ENCODE assay signal across 26 mouse cellular contexts in genomic region chr5:30901860-30902259, GRCm38 (mm10). TPM values are rescaled to one million over a fixed set of nuclear protein-coding genes. Genes with fewer than 3 reads are reported as not detected.
DNase-seq lines count a peak whose midpoint lies in the region; ATAC-seq and TF ChIP-seq lines count a peak whose summit lies in the region.
"Had no signal": no experiment of that assay in that cellular context is flagged by ENCODE, and none has a peak within 500 bp of the region (broad histone marks: within the 10 kb centered on the region; RNA-seq: fewer than 3 reads in every experiment).

No protein-coding gene starts in this region.

- no peaks in the 10 kb centered on the region for H3K9me3 ChIP-seq in MEL (replicated peaks; ENCODE audit: insufficient read depth, low read length)
- no peaks in the 10 kb centered on the region for H3K9me3 ChIP-seq in midbrain, embryonic 14.5 days (ENCODE audit: control insufficient read depth, low read length)
- H3K9me3 ChIP-seq: embryonic facial prominence, embryonic 13.5 days; heart, embryonic 10.5 days; heart, embryonic 15.5 days; intestine, embryonic 15.5 days; limb, embryonic 13.5 days; liver, embryonic 13.5 days; midbrain, embryonic 15.5 days; neural tube, embryonic 12.5 days had no signal

- ATAC-seq in monocyte, adult 5-6 weeks (replicated peaks; ENCODE audit: insufficient number of reproducible peaks, low FRiP score, low TSS enrichment, poor library complexity, severe bottlenecking) = no peak
- no peak for ATAC-seq in midbrain, embryonic 14.5 days (ENCODE audit: low FRiP score, low TSS enrichment)
- ATAC-seq: forebrain, embryonic 16.5 days; hindbrain, postnatal 0 days; intestine, embryonic 15.5 days; lung, postnatal 0 days; midbrain, embryonic 15.5 days had no signal

- no peaks in the 10 kb centered on the region; the same call in 1 of the 2 replicates for H3K36me3 ChIP-seq in kidney, adult 2 months (ENCODE audit: control insufficient read depth, insufficient read depth, low read length)
- H3K36me3 ChIP-seq in MEL (ENCODE audit: control insufficient read depth in 1 of 2, insufficient read depth in 2 of 2, low read length in 2 of 2) = peaks cover 11 to 13% of the 10 kb centered on the region in 2 experiments
- H3K36me3 ChIP-seq in midbrain, embryonic 14.5 days (ENCODE audit: control insufficient read depth, insufficient read depth, low read length) = peaks cover 76% of the 10 kb centered on the region

- TF ChIP-seq POLR2A in kidney, adult 2 months (IDR thresholded peaks at IDR 0.05; ENCODE audit: low read depth, low read length) = no peak
- TF ChIP-seq POLR2A in MEL (IDR thresholded peaks at IDR 0.05; ENCODE audit: control insufficient read depth in 1 of 2, insufficient read depth in 1 of 2, low read depth in 1 of 2, low read length in 2 of 2, poor library complexity in 1 of 2) = no peak
- no peak for TF ChIP-seq POLR2A in embryonic fibroblast, embryonic 13.5 days (IDR thresholded peaks at IDR 0.05; ENCODE audit: low read depth, low read length)

- H3K4me3 ChIP-seq in kidney, adult 2 months (ENCODE audit: insufficient read depth, low read depth, low read length) = no peak overlapping the region
- H3K4me3 ChIP-seq in MEL (ENCODE audit: control insufficient read depth in 1 of 2, insufficient read depth in 1 of 2, low read depth in 2 of 2, low read length in 2 of 2) = no peak overlapping the region
- H3K4me3 ChIP-seq in embryonic fibroblast, embryonic 13.5 days (ENCODE audit: insufficient read depth, low read length) = no peak overlapping the region
- H3K4me3 ChIP-seq in midbrain, embryonic 14.5 days (replicated peaks; ENCODE audit: low read depth, low read length) = no peak overlapping the region
- H3K4me3 ChIP-seq: embryonic facial prominence, embryonic 13.5 days; erythroblast, embryonic 14.5 days; heart, embryonic 10.5 days; heart, embryonic 15.5 days; intestine, embryonic 15.5 days; limb, embryonic 13.5 days; liver, embryonic 13.5 days; midbrain, embryonic 15.5 days; neural tube, embryonic 12.5 days had no signal

- H3K27ac ChIP-seq in kidney, adult 2 months (ENCODE audit: insufficient read depth, low read depth, low read length) = no peak overlapping the region
- H3K27ac ChIP-seq in MEL (ENCODE audit: control insufficient read depth, low read depth, low read length) = no peak overlapping the region
- peak overlapping the region; percentile 49; the same call in 1 of the 2 replicates for H3K27ac ChIP-seq in embryonic fibroblast, embryonic 13.5 days (ENCODE audit: insufficient read depth, low read length)
- H3K27ac ChIP-seq in midbrain, embryonic 14.5 days (replicated peaks; ENCODE audit: low read depth, low read length) = no peak overlapping the region
- H3K27ac ChIP-seq: embryonic facial prominence, embryonic 13.5 days; heart, embryonic 10.5 days; heart, embryonic 15.5 days; hindbrain, postnatal 0 days; intestine, embryonic 15.5 days; limb, embryonic 13.5 days; liver, embryonic 13.5 days; midbrain, embryonic 15.5 days; neural tube, embryonic 12.5 days had no signal

- no peak for TF ChIP-seq EP300 in MEL (IDR thresholded peaks at IDR 0.05; ENCODE audit: low read depth in 1 of 2, low read length in 2 of 2)

- no peak overlapping the region for H3K4me2 ChIP-seq in midbrain, embryonic 14.5 days (ENCODE audit: low read length)
- H3K4me2 ChIP-seq: embryonic facial prominence, embryonic 13.5 days; heart, embryonic 15.5 days; intestine, embryonic 15.5 days; limb, embryonic 13.5 days; liver, embryonic 13.5 days; midbrain, embryonic 15.5 days; neural tube, embryonic 12.5 days had no signal

- H3K9ac ChIP-seq in MEL (ENCODE audit: control insufficient read depth, low read depth, low read length, poor library complexity, severe bottlenecking) = no peak overlapping the region
- no peak overlapping the region for H3K9ac ChIP-seq in midbrain, embryonic 14.5 days (replicated peaks; ENCODE audit: low read length)
- H3K9ac ChIP-seq: embryonic facial prominence, embryonic 13.5 days; heart, embryonic 15.5 days; intestine, embryonic 15.5 days; limb, embryonic 13.5 days; liver, embryonic 13.5 days; midbrain, embryonic 15.5 days; neural tube, embryonic 12.5 days had no signal

- TF ChIP-seq RAD21 in MEL (IDR thresholded peaks at IDR 0.05; ENCODE audit: low read depth, low read length) = no peak

- WGBS in kidney, adult 2 months = 73% methylated on average over 5 of the region's 5 CpGs
- WGBS in midbrain, embryonic 14.5 days = 90% methylated on average over 5 of the region's 5 CpGs

- no peaks in the 10 kb centered on the region for H3K27me3 ChIP-seq in kidney, adult 2 months (replicated peaks; ENCODE audit: control insufficient read depth, insufficient read depth, low read length)
- no peaks in the 10 kb centered on the region for H3K27me3 ChIP-seq in MEL (ENCODE audit: control insufficient read depth in 1 of 2, insufficient read depth in 2 of 2, low read length in 2 of 2)
- H3K27me3 ChIP-seq in midbrain, embryonic 14.5 days (ENCODE audit: control insufficient read depth, insufficient read depth, low read length) = no peaks in the 10 kb centered on the region
- H3K27me3 ChIP-seq: embryonic facial prominence, embryonic 13.5 days; heart, embryonic 15.5 days; intestine, embryonic 15.5 days; limb, embryonic 13.5 days; liver, embryonic 13.5 days; midbrain, embryonic 15.5 days; neural tube, embryonic 12.5 days had no signal

- H3K79me2 ChIP-seq in MEL (ENCODE audit: control insufficient read depth, insufficient read depth, low read length, poor library complexity) = peaks cover 12% of the 10 kb centered on the region

- no peak for TF ChIP-seq CTCF in kidney, adult 2 months (conservative IDR thresholded peaks at IDR 0.05; ENCODE audit: insufficient read depth, insufficient read length, low read depth, low read length)
- no peak for TF ChIP-seq CTCF in MEL (IDR thresholded peaks at IDR 0.05 in 2 of 3, conservative IDR thresholded peaks at IDR 0.05 in 1 of 3; ENCODE audit: control insufficient read depth in 1 of 3, insufficient read depth in 1 of 3, low read depth in 2 of 3, low read length in 3 of 3, poor library complexity in 1 of 3, severe bottlenecking in 1 of 3)
- no peak for TF ChIP-seq CTCF in embryonic fibroblast, embryonic 13.5 days (IDR thresholded peaks at IDR 0.05; ENCODE audit: borderline replicate concordance, insufficient read depth, low read length)

- peak; percentile 64 for DNase-seq in kidney, adult 2 months
- no peak for DNase-seq in kidney, adult 18-20 months
- DNase-seq in 3T3-L1 (ENCODE audit: low read depth, low spot score) (peak; percentile 99), MEL (ENCODE audit: low read depth, low spot score) (no peak)
- DNase-seq in midbrain, embryonic 14.5 days = no peak
- no peak for DNase-seq in layer of hippocampus, adult 18-20 months (ENCODE audit: low spot score in 2 of 2)
- DNase-seq: adrenal gland, postnatal 14 days; cerebellum, adult 11 months; cerebellum, adult 9-11 months; kidney, postnatal 36 days; liver, embryonic 13.5 days; lung, adult 18-20 months; thymus, postnatal 4 days had no signal

- H3K4me1 ChIP-seq in kidney, adult 2 months (ENCODE audit: control insufficient read depth, insufficient read depth, low read length) = peaks cover 5% of the 10 kb centered on the region; the same call in 1 of the 2 replicates
- H3K4me1 ChIP-seq in MEL (ENCODE audit: control insufficient read depth in 1 of 2, insufficient read depth in 2 of 2, low read length in 2 of 2) = peaks cover 0 to 7% of the 10 kb centered on the region in 2 experiments; a peak in 3 of 4 replicates
- H3K4me1 ChIP-seq in embryonic fibroblast, embryonic 13.5 days (ENCODE audit: control insufficient read depth, insufficient read depth, low read length) = peaks cover 7% of the 10 kb centered on the region; the same call in 1 of the 2 replicates
- H3K4me1 ChIP-seq in midbrain, embryonic 14.5 days (ENCODE audit: control insufficient read depth, insufficient read depth, low read length) = peaks cover 11% of the 10 kb centered on the region; the same call in 1 of the 2 replicates

RNA-seq across cellular contexts. Expression of gene Ost4, which starts 5.7 kb away (rescaled TPM):
- polyA plus RNA-seq in kidney, adult 2 months (2012; rRNA removed) = 377 and 422 TPM in 2 replicates
- 296 and 321 TPM in 2 replicates for total RNA-seq in MEL (2012; rRNA removed)
- 100 to 1,000 TPM; 220 to 478 TPM for polyA plus RNA-seq in MEL (2012; ENCODE audit: insufficient read depth in 1 of 2, insufficient read length in 2 of 2, low read depth in 1 of 2, low replicate concordance in 2 of 2, missing spikeins in 1 of 2)
- 335 and 354 TPM in 2 replicates for polyA plus RNA-seq in embryonic fibroblast, embryonic 13.5 days (2011; ENCODE audit: insufficient read length, low read depth, missing spikeins)
- 129 to 177 TPM (median 134 TPM) in 3 replicates for total RNA-seq in monocyte, adult 5-6 weeks (2017)
- 246 and 266 TPM in 2 replicates for polyA plus RNA-seq in midbrain, embryonic 14.5 days (2014; fragmentation: Nextera tagmentation; extraction: Ambion mirVana)
- total RNA-seq in layer of hippocampus, adult 18-20 months (2021) = 10 to 100 TPM; 97.5 to 98.5 TPM

RNA-seq across cellular contexts. Expression of gene Emilin1, which starts 11.3 kb away (rescaled TPM):
- 55.6 and 63.8 TPM in 2 replicates for polyA plus RNA-seq in kidney, adult 2 months (2012; rRNA removed)
- 1.3 and 1.5 TPM in 2 replicates for total RNA-seq in MEL (2012; rRNA removed)
- 1 to 10 TPM in 1 of 2 experiments, not detected in 1; 2.0 TPM for polyA plus RNA-seq in MEL (2012; ENCODE audit: insufficient read depth in 1 of 2, insufficient read length in 2 of 2, low read depth in 1 of 2, low replicate concordance in 2 of 2, missing spikeins in 1 of 2)
- 85.9 and 98.0 TPM in 2 replicates for polyA plus RNA-seq in embryonic fibroblast, embryonic 13.5 days (2011; ENCODE audit: insufficient read length, low read depth, missing spikeins)
- 15.1 to 25.3 TPM (median 22.0 TPM) in 3 replicates for total RNA-seq in monocyte, adult 5-6 weeks (2017)
- polyA plus RNA-seq in midbrain, embryonic 14.5 days (2014; fragmentation: Nextera tagmentation; extraction: Ambion mirVana) = 3.7 and 11.2 TPM in 2 replicates
- total RNA-seq in layer of hippocampus, adult 18-20 months (2021) = 1 to 10 TPM; 1.9 TPM

RNA-seq across cellular contexts. Expression of gene Agbl5, which starts 13.4 kb away (rescaled TPM):
- 22.6 and 24.1 TPM in 2 replicates for polyA plus RNA-seq in kidney, adult 2 months (2012; rRNA removed)
- 10.6 and 12.8 TPM in 2 replicates for total RNA-seq in MEL (2012; rRNA removed)
- 10 to 100 TPM in 1 of 2 experiments, not detected in 1; 45.0 TPM for polyA plus RNA-seq in MEL (2012; ENCODE audit: insufficient read depth in 1 of 2, insufficient read length in 2 of 2, low read depth in 1 of 2, low replicate concordance in 2 of 2, missing spikeins in 1 of 2)
- 7.2 and 17.0 TPM in 2 replicates for polyA plus RNA-seq in embryonic fibroblast, embryonic 13.5 days (2011; ENCODE audit: insufficient read length, low read depth, missing spikeins)
- 3.8 to 7.1 TPM (median 4.3 TPM) in 3 replicates for total RNA-seq in monocyte, adult 5-6 weeks (2017)
- 25.9 and 27.8 TPM in 2 replicates for polyA plus RNA-seq in midbrain, embryonic 14.5 days (2014; fragmentation: Nextera tagmentation; extraction: Ambion mirVana)
- 10 to 100 TPM; 11.5 to 13.3 TPM for total RNA-seq in layer of hippocampus, adult 18-20 months (2021)

RNA-seq across cellular contexts. Expression of gene Khk, which starts 19.4 kb away (rescaled TPM):
- polyA plus RNA-seq in kidney, adult 2 months (2012; rRNA removed) = 1,147 and 1,266 TPM in 2 replicates
- 268 and 308 TPM in 2 replicates for total RNA-seq in MEL (2012; rRNA removed)
- 100 to 1,000 TPM in 1 of 2 experiments, not detected in 1; 461 TPM for polyA plus RNA-seq in MEL (2012; ENCODE audit: insufficient read depth in 1 of 2, insufficient read length in 2 of 2, low read depth in 1 of 2, low replicate concordance in 2 of 2, missing spikeins in 1 of 2)
- polyA plus RNA-seq in embryonic fibroblast, embryonic 13.5 days (2011; ENCODE audit: insufficient read length, low read depth, missing spikeins) = 11.4 and 12.4 TPM in 2 replicates
- total RNA-seq in monocyte, adult 5-6 weeks (2017) = 26.4 to 32.2 TPM (median 29.8 TPM) in 3 replicates
- 7.0 and 7.4 TPM in 2 replicates for polyA plus RNA-seq in midbrain, embryonic 14.5 days (2014; fragmentation: Nextera tagmentation; extraction: Ambion mirVana)
- 10 to 100 TPM; 14.8 to 16.3 TPM for total RNA-seq in layer of hippocampus, adult 18-20 months (2021)

RNA-seq across cellular contexts. Expression of gene Tmem214, which starts 34.0 kb away (rescaled TPM):
- polyA plus RNA-seq in kidney, adult 2 months (2012; rRNA removed) = 81.3 and 92.5 TPM in 2 replicates
- 41.3 and 50.5 TPM in 2 replicates for total RNA-seq in MEL (2012; rRNA removed)
- polyA plus RNA-seq in MEL (2012; ENCODE audit: insufficient read depth in 1 of 2, insufficient read length in 2 of 2, low read depth in 1 of 2, low replicate concordance in 2 of 2, missing spikeins in 1 of 2) = 100 to 1,000 TPM; 101 to 170 TPM
- polyA plus RNA-seq in embryonic fibroblast, embryonic 13.5 days (2011; ENCODE audit: insufficient read length, low read depth, missing spikeins) = 102 and 122 TPM in 2 replicates
- total RNA-seq in monocyte, adult 5-6 weeks (2017) = 10.4 to 21.4 TPM (median 10.8 TPM) in 3 replicates
- 46.7 and 55.5 TPM in 2 replicates for polyA plus RNA-seq in midbrain, embryonic 14.5 days (2014; fragmentation: Nextera tagmentation; extraction: Ambion mirVana)
- 10 to 100 TPM; 63.6 to 63.7 TPM for total RNA-seq in layer of hippocampus, adult 18-20 months (2021)

Comparison
In these comparisons a context has a peak if more than half of its experiments do, and no peak if none do; other contexts are left out.
1. DNase-seq: peak in kidney, adult 2 months (single experiment) and 3T3-L1 (single experiment); none in kidney, adult 18-20 months (single experiment), MEL (single experiment), midbrain, embryonic 14.5 days (single experiment) and layer of hippocampus, adult 18-20 months (0 of 2).